Mouse (Mus musculus): ENCODE results near the gene Them5. TPM values are rescaled to one million over a fixed set of nuclear protein-coding genes. Genes with fewer than 3 reads are reported as not detected.

The Them5 gene
- polyA plus RNA-seq, 1 experiment from 2014 or later = not detected

GRCm38 (mm10) chr3:94372641-94373040 is 30.7 kb downstream of the Them5 start, which contains the start of gene Rorc:
Gene Rorc, plus strand, starts transcription at chr3:94372794.
- Histone ChIP-seq H3K27me3 (ENCODE audit: control insufficient read depth, insufficient read depth, low read length) (no peaks in the 10 kb centered on the region; the same call in 1 of the 2 replicates), H3K36me3 (replicated peaks; ENCODE audit: control insufficient read depth, insufficient read depth, low read depth, low read length) (no peaks in the 10 kb centered on the region), H3K27ac (replicated peaks; ENCODE audit: low read depth, low read length) (no peak within 1 kb of the TSS), H3K4me2 (ENCODE audit: low read depth, low read length) (peak within 1 kb of the TSS; percentile 21), H3K9me3 (replicated peaks; ENCODE audit: control insufficient read depth, low read length) (no peaks in the 10 kb centered on the region), H3K9ac (replicated peaks; ENCODE audit: low read length) (peak within 1 kb of the TSS; percentile 22; the same call in 1 of the 2 replicates), H3K4me3 (ENCODE audit: low read depth, low read length) (0 out of 2 replicates have a peak within 1 kb of the TSS, but pooled peaks have one; percentile 3), H3K4me1 (ENCODE audit: control insufficient read depth, insufficient read depth, low read length) (peaks cover 6% of the 10 kb centered on the region; the same call in 1 of the 2 replicates)
- ATAC-seq (replicated peaks; ENCODE audit: insufficient number of reproducible peaks, low FRiP score, low TSS enrichment, low read depth) (no peak), DNase-seq (ENCODE audit: low spot score) (no peak)
- WGBS = 9% methylated on average over 5 of the region's 5 CpGs

DNA sequence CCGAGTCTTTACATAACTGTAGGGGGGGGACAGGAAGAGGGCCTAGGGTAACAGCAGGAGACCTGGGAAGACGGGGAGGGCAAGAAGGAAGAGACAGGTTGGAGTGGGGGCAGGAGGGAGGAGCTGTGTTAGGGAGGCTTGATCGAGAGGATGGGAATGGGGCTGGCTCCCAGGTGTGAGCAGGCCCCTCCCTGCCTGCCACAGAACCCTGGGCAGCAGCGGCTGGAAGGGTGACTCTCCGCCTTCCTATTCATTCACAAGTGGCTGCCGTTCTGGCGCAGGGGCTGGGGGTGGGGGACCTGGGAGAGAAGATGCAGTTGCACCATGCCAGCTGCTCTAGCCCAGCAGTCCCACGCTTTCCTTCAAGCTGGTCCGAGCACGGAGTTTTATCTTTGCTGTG is 31.2 kb downstream of the Them5 start:
- no peaks in the 10 kb centered on the region for H3K36me3 ChIP-seq (replicated peaks; ENCODE audit: control insufficient read depth, insufficient read depth, low read depth, low read length)
- peaks cover 6% of the 10 kb centered on the region; the same call in 1 of the 2 replicates for H3K4me1 ChIP-seq (ENCODE audit: control insufficient read depth, insufficient read depth, low read length)
- DNase-seq (ENCODE audit: low spot score) = peak; percentile 6
- H3K27ac ChIP-seq (replicated peaks; ENCODE audit: low read depth, low read length) = no peak overlapping the region
- 3% methylated on average over 10 of the region's 10 CpGs for WGBS
- H3K9me3 ChIP-seq (replicated peaks; ENCODE audit: control insufficient read depth, low read length) = no peaks in the 10 kb centered on the region
- no peak for ATAC-seq (replicated peaks; ENCODE audit: insufficient number of reproducible peaks, low FRiP score, low TSS enrichment, low read depth)
- H3K9ac ChIP-seq (replicated peaks; ENCODE audit: low read length) = peak overlapping the region; percentile 22; the same call in 1 of the 2 replicates
- H3K4me3 ChIP-seq (ENCODE audit: low read depth, low read length) = 0 out of 2 replicates have a peak overlapping the region, but pooled peaks have one; percentile 3
- H3K4me2 ChIP-seq (ENCODE audit: low read depth, low read length) = peak overlapping the region; percentile 21; the same call in 1 of the 2 replicates
- no peaks in the 10 kb centered on the region; the same call in 1 of the 2 replicates for H3K27me3 ChIP-seq (ENCODE audit: control insufficient read depth, insufficient read depth, low read length)

DNA sequence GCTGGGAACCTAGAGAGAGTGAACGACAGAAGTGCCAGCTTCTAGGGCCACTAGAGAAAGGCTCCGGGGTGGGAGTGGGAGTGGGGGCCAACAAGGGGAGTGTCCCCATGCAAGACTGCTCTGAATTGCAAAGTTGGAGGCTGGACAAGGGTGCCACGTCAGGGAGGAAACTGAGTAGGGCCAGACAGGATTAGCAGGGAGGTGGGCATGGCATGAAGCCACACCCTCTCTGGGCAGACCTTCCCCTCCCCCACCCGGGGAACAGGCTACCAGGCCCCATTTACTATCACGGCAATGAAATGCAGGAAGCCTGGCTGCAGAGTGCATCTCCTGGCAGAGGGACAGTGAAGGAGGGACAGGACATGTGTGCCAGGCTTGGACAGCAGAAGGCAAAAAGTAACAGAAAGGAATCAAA is 31.7 kb downstream of the Them5 start:
- H3K36me3 ChIP-seq (replicated peaks; ENCODE audit: control insufficient read depth, insufficient read depth, low read depth, low read length) = no peaks in the 10 kb centered on the region
- H3K27ac ChIP-seq (replicated peaks; ENCODE audit: low read depth, low read length) = no peak overlapping the region
- H3K9ac ChIP-seq (replicated peaks; ENCODE audit: low read length) = peak overlapping the region; percentile 22; the same call in 1 of the 2 replicates
- H3K27me3 ChIP-seq (ENCODE audit: control insufficient read depth, insufficient read depth, low read length) = no peaks in the 10 kb centered on the region; the same call in 1 of the 2 replicates
- 0 out of 2 replicates have a peak overlapping the region, but pooled peaks have one; percentile 3 for H3K4me3 ChIP-seq (ENCODE audit: low read depth, low read length)
- H3K4me2 ChIP-seq (ENCODE audit: low read depth, low read length) = peak overlapping the region; percentile 21; the same call in 1 of the 2 replicates
- ATAC-seq (replicated peaks; ENCODE audit: insufficient number of reproducible peaks, low FRiP score, low TSS enrichment, low read depth) (peak; percentile 49; the same call in 1 of the 2 replicates), DNase-seq (ENCODE audit: low spot score) (peak; percentile 19)
- 2% methylated on average over 5 of the region's 5 CpGs for WGBS
- H3K9me3 ChIP-seq (replicated peaks; ENCODE audit: control insufficient read depth, low read length) = no peaks in the 10 kb centered on the region
- peaks cover 6% of the 10 kb centered on the region; the same call in 1 of the 2 replicates for H3K4me1 ChIP-seq (ENCODE audit: control insufficient read depth, insufficient read depth, low read length)

- Histone ChIP-seq H3K27me3 (ENCODE audit: control insufficient read depth, insufficient read depth, low read length) (no peaks in the 10 kb centered on the region; the same call in 1 of the 2 replicates), H3K36me3 (replicated peaks; ENCODE audit: control insufficient read depth, insufficient read depth, low read depth, low read length) (no peaks in the 10 kb centered on the region)
Observed at GRCm38 (mm10) chr3:94374636-94375035, 32.7 kb downstream of the Them5 start.

DNA sequence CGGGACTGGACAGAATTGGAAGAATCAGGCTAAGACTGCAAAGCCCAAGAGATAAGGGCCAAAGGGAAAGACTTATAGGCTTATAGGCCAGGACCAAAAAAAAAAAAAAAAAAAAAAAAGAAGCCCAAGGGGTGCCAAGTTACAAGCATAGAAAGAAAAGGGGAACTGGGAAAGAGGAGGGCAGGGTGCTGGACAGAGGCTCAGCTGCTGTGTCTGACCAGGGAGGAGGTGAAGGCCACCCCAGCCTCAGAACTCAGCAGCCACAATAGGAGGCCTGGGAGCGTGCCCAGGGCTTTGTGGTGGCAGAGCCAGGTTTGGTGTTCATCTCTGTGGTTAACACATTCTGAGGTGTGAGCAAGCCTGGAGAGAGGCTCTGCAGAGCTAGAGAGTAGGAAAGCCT is 33.2 kb downstream of the Them5 start:
- WGBS = 81% methylated on average over 2 of the region's 2 CpGs
- no peaks in the 10 kb centered on the region; the same call in 1 of the 2 replicates for H3K27me3 ChIP-seq (ENCODE audit: control insufficient read depth, insufficient read depth, low read length)
- ATAC-seq (replicated peaks; ENCODE audit: insufficient number of reproducible peaks, low FRiP score, low TSS enrichment, low read depth) = no peak

More at GRCm38 (mm10) chr3:94374636-94375035, 32.7 kb downstream of the Them5 start:
- Histone ChIP-seq H3K27ac (replicated peaks; ENCODE audit: low read depth, low read length) (no peak overlapping the region), H3K4me3 (ENCODE audit: low read depth, low read length) (no peak overlapping the region), H3K9ac (replicated peaks; ENCODE audit: low read length) (no peak overlapping the region), H3K4me2 (ENCODE audit: low read depth, low read length) (no peak overlapping the region), H3K9me3 (replicated peaks; ENCODE audit: control insufficient read depth, low read length) (no peaks in the 10 kb centered on the region), H3K4me1 (ENCODE audit: control insufficient read depth, insufficient read depth, low read length) (peaks cover 6% of the 10 kb centered on the region; the same call in 1 of the 2 replicates)
- DNase-seq (ENCODE audit: low spot score) (no peak), ATAC-seq (replicated peaks; ENCODE audit: insufficient number of reproducible peaks, low FRiP score, low TSS enrichment, low read depth) (no peak)

DNA sequence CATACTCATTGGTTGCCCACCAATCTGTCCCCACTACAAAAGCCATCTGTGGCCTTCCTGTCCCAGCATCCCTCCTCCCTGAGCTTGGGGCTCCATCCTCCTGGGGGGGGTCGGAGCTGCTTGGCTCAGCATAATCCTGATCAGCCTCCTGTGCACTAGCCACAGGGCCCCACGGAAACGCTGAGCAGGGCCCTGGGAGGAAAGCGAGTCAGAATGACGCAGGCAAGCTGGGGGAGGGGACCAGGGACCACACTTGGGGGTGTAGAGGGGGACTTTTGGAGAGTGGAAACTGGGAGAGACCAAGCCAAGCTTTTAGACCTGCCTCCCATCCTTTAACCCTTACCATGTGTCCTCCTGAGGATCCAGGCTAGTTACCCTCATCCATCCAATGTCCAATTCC is 34.0 kb downstream of the Them5 start:
- DNase-seq (ENCODE audit: low spot score) (no peak), ATAC-seq (replicated peaks; ENCODE audit: insufficient number of reproducible peaks, low FRiP score, low TSS enrichment, low read depth) (no peak)
- no peaks in the 10 kb centered on the region for H3K36me3 ChIP-seq (replicated peaks; ENCODE audit: control insufficient read depth, insufficient read depth, low read depth, low read length)
- no peaks in the 10 kb centered on the region for H3K9me3 ChIP-seq (replicated peaks; ENCODE audit: control insufficient read depth, low read length)
- H3K27ac ChIP-seq (replicated peaks; ENCODE audit: low read depth, low read length) = no peak overlapping the region
- no peak overlapping the region for H3K4me2 ChIP-seq (ENCODE audit: low read depth, low read length)
- H3K27me3 ChIP-seq (ENCODE audit: control insufficient read depth, insufficient read depth, low read length) = no peaks in the 10 kb centered on the region; the same call in 1 of the 2 replicates
- H3K4me3 ChIP-seq (ENCODE audit: low read depth, low read length) = no peak overlapping the region
- 49% methylated on average over 5 of the region's 5 CpGs for WGBS
- no peak overlapping the region for H3K9ac ChIP-seq (replicated peaks; ENCODE audit: low read length)
- peaks cover 6% of the 10 kb centered on the region; the same call in 1 of the 2 replicates for H3K4me1 ChIP-seq (ENCODE audit: control insufficient read depth, insufficient read depth, low read length)

More for the DNA sequence above, 33.2 kb downstream of the Them5 start:
- Histone ChIP-seq H3K9me3 (replicated peaks; ENCODE audit: control insufficient read depth, low read length) (no peaks in the 10 kb centered on the region), H3K27ac (replicated peaks; ENCODE audit: low read depth, low read length) (no peak overlapping the region), H3K4me1 (ENCODE audit: control insufficient read depth, insufficient read depth, low read length) (peaks cover 6% of the 10 kb centered on the region; the same call in 1 of the 2 replicates), H3K9ac (replicated peaks; ENCODE audit: low read length) (no peak overlapping the region), H3K36me3 (replicated peaks; ENCODE audit: control insufficient read depth, insufficient read depth, low read depth, low read length) (no peaks in the 10 kb centered on the region), H3K4me2 (ENCODE audit: low read depth, low read length) (no peak overlapping the region), H3K4me3 (ENCODE audit: low read depth, low read length) (no peak overlapping the region)
- DNase-seq (ENCODE audit: low spot score) = no peak

DNA sequence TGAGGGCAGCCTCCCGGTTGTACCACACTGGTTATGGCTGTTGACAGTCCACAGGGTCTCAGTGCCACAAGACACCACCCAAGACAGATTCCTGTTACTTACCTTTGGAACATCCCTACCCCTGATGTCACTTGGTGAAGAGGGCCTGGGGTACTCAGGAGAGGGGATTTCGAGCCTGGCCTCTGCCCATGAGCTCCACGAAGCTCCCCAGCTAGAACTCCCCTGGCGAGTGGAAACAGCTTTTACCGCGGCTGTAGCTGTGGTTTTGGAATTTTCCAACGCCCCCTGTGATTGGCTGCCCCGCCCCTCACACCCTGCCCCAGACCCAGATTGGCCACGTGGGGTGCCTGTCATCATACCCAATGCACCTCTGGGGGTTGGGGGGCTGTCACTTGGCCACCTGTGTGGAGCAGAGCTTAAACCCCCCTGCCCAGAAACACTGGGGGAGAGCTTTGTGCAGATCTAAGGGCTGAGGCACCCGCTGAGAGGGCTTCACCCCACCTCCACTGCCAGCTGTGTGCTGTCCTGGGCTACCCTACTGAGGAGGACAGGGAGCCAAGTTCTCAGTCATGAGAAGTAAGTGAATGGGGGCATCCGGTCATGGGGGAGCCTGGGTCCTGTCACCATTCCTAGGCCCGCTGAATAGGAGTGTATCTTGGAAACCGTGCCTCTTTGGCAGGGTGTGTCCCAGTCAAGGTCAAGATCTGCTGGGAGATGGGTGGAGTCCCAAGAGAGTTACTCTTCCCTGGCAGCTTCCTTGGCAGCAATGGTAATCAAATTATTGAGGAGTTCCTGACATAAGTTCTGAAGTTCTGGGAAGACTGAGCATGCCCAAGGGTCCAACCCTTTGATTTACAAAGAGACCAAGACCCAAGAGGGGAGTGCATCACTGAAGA is 35.4 kb downstream of the Them5 start:
- H3K27ac ChIP-seq (replicated peaks; ENCODE audit: low read depth, low read length) = no peak overlapping the region
- DNase-seq (ENCODE audit: low spot score) = no peak
- no peak for ATAC-seq (replicated peaks; ENCODE audit: insufficient number of reproducible peaks, low FRiP score, low TSS enrichment, low read depth)
- no peaks in the 10 kb centered on the region for H3K9me3 ChIP-seq (replicated peaks; ENCODE audit: control insufficient read depth, low read length)
- H3K27me3 ChIP-seq (ENCODE audit: control insufficient read depth, insufficient read depth, low read length) = no peaks in the 10 kb centered on the region; the same call in 1 of the 2 replicates
- H3K4me3 ChIP-seq (ENCODE audit: low read depth, low read length) = no peak overlapping the region
- no peak overlapping the region for H3K9ac ChIP-seq (replicated peaks; ENCODE audit: low read length)
- H3K4me1 ChIP-seq (ENCODE audit: control insufficient read depth, insufficient read depth, low read length) = peaks cover 6% of the 10 kb centered on the region; the same call in 1 of the 2 replicates
- no peak overlapping the region for H3K4me2 ChIP-seq (ENCODE audit: low read depth, low read length)
- H3K36me3 ChIP-seq (replicated peaks; ENCODE audit: control insufficient read depth, insufficient read depth, low read depth, low read length) = no peaks in the 10 kb centered on the region
- WGBS = 21% methylated on average over 13 of the region's 13 CpGs

Data from embryonic facial prominence, embryonic 11.5 days (tissue).